Mouse (Mus musculus) heart, adult 2 months (tissue): ENCODE measurements around the gene Piwil4.

Source experiments
- CTCF ChIP-seq: fragments of 200-600 bp; IDR thresholded peaks from 2 replicates; pipeline ENCODE4 v1.8.1; 2022; ENCODE audit warnings: antibody characterized with exemption, mild to moderate bottlenecking, moderate library complexity
- POLR2A ChIP-seq: fragments of 200-500 bp; IDR thresholded peaks from 2 replicates; pipeline ENCODE4 v1.6.1; 2011; ENCODE audit warnings: mild to moderate bottlenecking, low read depth, low read length, control low read depth; ENCODE audit not compliant: insufficient read depth

DNA sequence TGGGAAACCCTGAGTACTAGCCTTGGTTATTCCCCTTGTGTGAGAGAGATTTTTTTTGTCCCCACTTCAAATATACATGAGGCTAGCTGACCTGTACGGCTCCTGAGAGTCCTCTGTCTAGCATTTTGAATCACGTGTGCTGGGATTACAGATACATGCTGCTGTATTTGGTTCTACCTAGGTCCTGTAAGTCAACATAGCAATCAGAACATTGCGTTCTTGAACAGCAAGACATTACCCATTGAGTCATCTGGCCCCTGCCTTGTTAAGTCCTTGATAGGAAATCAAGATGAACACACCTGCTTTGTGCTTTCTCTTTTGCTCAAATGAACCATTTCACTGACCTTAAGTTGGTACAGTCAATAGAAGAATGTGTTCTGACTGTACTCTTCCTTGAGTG is 13.9 kb upstream of the Piwil4 start:
- TF ChIP-seq POLR2A (no peak), CTCF (no peak)
